Mouse (Mus musculus) E14TG2a.4 (cell line): ENCODE measurements around the gene 4833427G06Rik.

Experiments
- CTCF ChIP-seq: conservative IDR thresholded peaks from 2 replicates; pipeline ENCODE4 v1.5.1; 2014; ENCODE audit warnings: low read length
- NANOG ChIP-seq: IDR thresholded peaks from 2 replicates; pipeline ENCODE4 v1.6.1; 2014; ENCODE audit warnings: borderline replicate concordance, low read length, mixed read lengths
- POU5F1 ChIP-seq: IDR thresholded peaks from 2 replicates; pipeline ENCODE4 v1.6.1; 2014; ENCODE audit warnings: low read length, borderline replicate concordance

DNA sequence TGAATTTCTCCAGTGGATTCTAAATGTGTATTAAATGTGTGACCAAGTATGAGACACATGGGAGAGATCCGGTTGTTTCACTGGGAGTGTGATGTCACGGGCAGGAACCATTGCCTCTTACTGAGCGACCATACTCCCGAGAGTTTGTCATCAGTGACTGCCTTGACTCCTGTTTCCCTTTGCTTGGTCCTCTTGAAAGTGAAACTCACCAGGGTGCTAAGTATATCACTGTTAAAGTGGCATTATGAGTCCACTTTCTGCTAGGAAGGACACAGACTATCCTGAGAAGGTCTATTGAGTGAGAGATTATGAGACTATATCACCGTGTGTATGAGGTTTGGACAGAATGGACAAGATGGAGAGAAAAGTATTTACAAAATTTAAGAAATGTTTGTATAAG is 20.3 kb downstream of the 4833427G06Rik start:
- TF ChIP-seq CTCF: no peak
- TF ChIP-seq POU5F1: no peak
- TF ChIP-seq NANOG: no peak
